Mouse (Mus musculus): ENCODE measurements around the gene Fam117b.

- TF ChIP-seq MAX (IDR thresholded peaks at IDR 0.05) (no peak), CTCF (IDR thresholded peaks at IDR 0.05; ENCODE audit: control insufficient read depth, insufficient read depth, insufficient read length) (no peak), CEBPB (IDR thresholded peaks at IDR 0.05; ENCODE audit: low read depth) (no peak)
Observed at GRCm38 (mm10) chr1:59874023-59874422, 38.8 kb upstream of the Fam117b start.

All from C2C12 (cell line).